Comparison of ENCODE assay signal across 9 mouse cellular contexts in the genomic region with DNA sequence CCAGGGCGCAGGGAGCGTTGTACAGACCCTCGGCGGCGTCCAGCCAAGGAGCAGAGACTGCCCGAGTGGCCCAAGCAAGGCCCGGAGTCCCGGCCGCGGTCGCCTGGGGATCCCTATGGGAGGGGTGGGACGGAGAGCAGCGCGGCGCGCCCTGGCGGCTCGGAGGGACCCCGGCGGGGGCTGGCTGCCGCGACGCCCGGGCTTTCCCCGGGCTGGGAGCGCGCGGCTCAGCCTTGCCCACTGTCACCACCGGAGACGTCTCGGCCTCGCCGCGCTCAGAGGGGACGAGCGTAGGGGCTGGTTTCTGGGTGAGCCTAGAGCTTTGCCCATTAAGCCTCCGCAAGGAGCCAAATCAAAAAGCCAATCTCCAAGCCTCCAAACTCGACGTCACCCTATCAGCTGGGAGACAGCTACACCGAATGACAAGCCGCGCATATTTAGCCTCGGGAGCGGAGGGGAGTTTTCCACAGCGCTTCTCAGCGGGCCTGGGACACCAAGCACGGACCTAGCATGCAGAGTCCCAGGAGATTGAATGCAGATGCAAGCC. TPM values are rescaled to one million over a fixed set of nuclear protein-coding genes. Genes with fewer than 3 reads are reported as not detected.
DNase-seq lines count a peak whose midpoint lies in the region; ATAC-seq lines count a peak whose summit lies in the region.
"Had no signal": no experiment of that assay in that cellular context is flagged by ENCODE, and none has a peak within 500 bp of the region (broad histone marks: within the 10 kb centered on the region; RNA-seq: fewer than 3 reads in every experiment).

A gene (minus strand): TSS at position 306 of the 547 bp plus-strand sequence.

- peak within 1 kb of the TSS; percentile 63 for H3K4me3 ChIP-seq in lung, embryonic 16.5 days (ENCODE audit: low read length)

- H3K27me3 ChIP-seq in lung, embryonic 16.5 days (ENCODE audit: control insufficient read depth, insufficient read depth, low read depth, low read length), result peaks cover 16% of the 10 kb centered on the region

- H3K27ac ChIP-seq in lung, embryonic 16.5 days (ENCODE audit: low read length), result no peak within 1 kb of the TSS

- ATAC-seq in lung, embryonic 16.5 days (ENCODE audit: low read depth), result peak; percentile 70

- under 1% methylated on average over 35 of the region's 47 CpGs for WGBS in lung, embryonic 16.5 days

- peak within 1 kb of the TSS; percentile 70 for H3K9ac ChIP-seq in lung, embryonic 16.5 days (ENCODE audit: low read length)

- H3K4me1 ChIP-seq in lung, embryonic 16.5 days (replicated peaks; ENCODE audit: control insufficient read depth, insufficient read depth, low read length), result no peaks in the 10 kb centered on the region

- peak; percentile 7 for DNase-seq in ovary, postnatal 14 days (ENCODE audit: low spot score)
- no peak for DNase-seq in ovary, postnatal 10 days (ENCODE audit: low spot score)
- peak; percentile 70 for DNase-seq in embryo, embryonic 9.5 days (ENCODE audit: extremely low spot score)
- peak; percentile 40 for DNase-seq in gastrocnemius, postnatal 4 days (ENCODE audit: low spot score in 2 of 2)
- DNase-seq in layer of hippocampus, postnatal 10 days (ENCODE audit: low spot score in 2 of 2), result peak; percentile 60 to 63
- peak; percentile 65 for DNase-seq in right cerebral cortex, postnatal 25 days
- DNase-seq in urinary bladder, postnatal 25 days (ENCODE audit: low spot score), result no peak

- no peaks in the 10 kb centered on the region for H3K36me3 ChIP-seq in lung, embryonic 16.5 days (ENCODE audit: control insufficient read depth, insufficient read depth, low read length)

- no peaks in the 10 kb centered on the region for H3K9me3 ChIP-seq in lung, embryonic 16.5 days (ENCODE audit: control insufficient read depth, low read length)

- peak within 1 kb of the TSS; percentile 96 for H3K4me2 ChIP-seq in lung, embryonic 16.5 days (ENCODE audit: low read depth, low read length)

RNA-seq across cellular contexts. Expression of the gene that starts here (rescaled TPM):
- 10 to 100 TPM; 50.0 to 52.4 TPM for total RNA-seq in gastrocnemius, postnatal 4 days (2021)
- total RNA-seq in layer of hippocampus, postnatal 10 days (2021), result 10 to 100 TPM; 20.7 to 28.5 TPM
- polyA plus RNA-seq in lung, embryonic 16.5 days (2015; fragmentation: Nextera tagmentation; extraction: Ambion mirVana), result 0.69 and 0.72 TPM in 2 replicates
- total RNA-seq: MEL had no signal

Comparison
In these comparisons a context has a peak if more than half of its experiments do, and no peak if none do; other contexts are left out.
1. DNase-seq: peak in ovary, postnatal 14 days (single experiment), embryo, embryonic 9.5 days (single experiment), gastrocnemius, postnatal 4 days (2 of 2), layer of hippocampus, postnatal 10 days (2 of 2) and right cerebral cortex, postnatal 25 days (single experiment); none in ovary, postnatal 10 days (single experiment) and urinary bladder, postnatal 25 days (single experiment).
2. Peak in ATAC-seq, H3K4me3 ChIP-seq, H3K9ac ChIP-seq and H3K4me2 ChIP-seq in lung, embryonic 16.5 days; RNA of the gene not detected or under 1 TPM.